Mouse (Mus musculus) adipocyte (in vitro differentiated cells): ENCODE measurements around the gene Snrnp35.
"Not testable (repeated sequence)": the region's sequence is repeated elsewhere in the genome, so short reads cannot be mapped to it uniquely, and the experiment has no call there.

Experiments used
- DNase-seq: peaks from one replicate; pipeline ENCODE4 v3.0.0-alpha.2; 2016; ENCODE audit warnings: low spot score

Gene Snrnp35

DNA sequence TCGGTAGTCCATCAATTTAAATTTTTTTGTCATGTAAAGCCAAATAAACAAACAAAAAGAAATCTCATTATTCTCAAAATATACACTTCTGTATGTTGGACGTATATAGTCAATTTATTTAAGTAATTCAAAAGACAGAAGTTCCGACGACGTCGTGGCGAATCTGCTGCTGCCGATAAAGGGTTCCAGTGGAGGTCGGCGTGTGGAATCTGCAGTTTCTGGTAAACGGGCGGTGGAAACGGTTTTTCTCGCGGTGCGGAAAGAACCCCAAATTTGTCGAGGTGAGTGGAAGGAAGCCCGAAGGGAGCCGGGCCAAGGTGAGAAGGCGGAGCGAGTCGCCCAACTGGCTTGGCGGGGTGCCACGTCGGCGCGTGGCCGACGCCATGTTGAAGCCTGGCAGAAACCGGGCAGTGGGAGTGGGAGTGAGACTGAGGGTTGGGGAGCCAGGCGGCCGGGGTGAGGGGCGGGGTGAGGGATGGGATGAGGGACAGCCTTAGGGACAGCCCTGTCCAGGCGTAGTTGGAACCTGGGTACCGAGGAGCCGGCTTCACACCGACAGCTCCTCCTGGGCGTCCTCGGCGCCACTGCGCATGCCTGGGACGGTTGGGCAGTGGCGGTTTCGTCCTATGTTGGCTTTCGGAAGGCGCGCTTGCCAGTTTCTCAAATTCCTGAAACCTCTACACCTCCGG is at the start of gene Snrnp35:
Gene Snrnp35 (plus strand): TSS at position 169 of the 689 bp plus-strand sequence.
- DNase-seq, result peak; percentile 97

DNA sequence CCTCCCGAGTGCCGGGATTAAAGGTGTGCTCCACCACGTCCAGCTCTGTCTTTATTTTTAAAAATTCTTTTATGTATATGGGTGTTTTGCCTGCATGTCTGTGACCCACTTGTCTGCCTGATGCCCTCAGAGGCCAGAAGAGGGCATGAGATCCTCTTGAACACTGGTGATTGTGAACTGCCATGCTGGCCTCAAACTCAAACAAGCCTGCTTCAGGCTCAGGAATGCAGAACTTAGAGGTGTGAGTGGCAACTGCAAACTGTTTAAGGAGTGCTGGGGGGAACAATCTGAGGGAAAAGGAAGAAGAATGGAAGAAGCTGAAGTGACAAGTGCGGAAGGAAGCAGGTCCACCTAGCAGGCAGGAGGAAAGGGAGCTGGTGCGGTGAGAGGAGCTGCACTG is 44.7 kb upstream of the Snrnp35 start:
- DNase-seq, result peak; percentile 70

DNA sequence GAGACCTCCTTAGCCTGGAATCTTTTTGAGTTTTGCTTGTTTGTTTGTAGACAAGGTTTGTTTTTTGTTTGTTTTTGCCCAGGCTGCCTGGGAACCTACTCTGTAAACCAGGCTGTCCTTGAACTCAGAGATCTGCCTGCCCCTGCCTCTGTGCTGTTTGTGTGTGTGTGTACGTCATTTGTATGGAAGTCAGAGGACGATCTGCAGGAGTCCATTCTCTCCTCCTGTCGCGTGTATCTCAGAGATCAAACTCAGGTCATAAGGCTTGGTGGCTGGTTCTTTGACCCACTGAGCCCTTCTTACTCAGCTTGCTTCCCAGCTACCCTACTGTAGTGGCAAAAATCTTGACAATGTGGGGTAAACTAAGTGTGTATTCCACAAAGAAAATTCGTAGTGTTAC is 44.2 kb upstream of the Snrnp35 start:
- no peak for DNase-seq

DNA sequence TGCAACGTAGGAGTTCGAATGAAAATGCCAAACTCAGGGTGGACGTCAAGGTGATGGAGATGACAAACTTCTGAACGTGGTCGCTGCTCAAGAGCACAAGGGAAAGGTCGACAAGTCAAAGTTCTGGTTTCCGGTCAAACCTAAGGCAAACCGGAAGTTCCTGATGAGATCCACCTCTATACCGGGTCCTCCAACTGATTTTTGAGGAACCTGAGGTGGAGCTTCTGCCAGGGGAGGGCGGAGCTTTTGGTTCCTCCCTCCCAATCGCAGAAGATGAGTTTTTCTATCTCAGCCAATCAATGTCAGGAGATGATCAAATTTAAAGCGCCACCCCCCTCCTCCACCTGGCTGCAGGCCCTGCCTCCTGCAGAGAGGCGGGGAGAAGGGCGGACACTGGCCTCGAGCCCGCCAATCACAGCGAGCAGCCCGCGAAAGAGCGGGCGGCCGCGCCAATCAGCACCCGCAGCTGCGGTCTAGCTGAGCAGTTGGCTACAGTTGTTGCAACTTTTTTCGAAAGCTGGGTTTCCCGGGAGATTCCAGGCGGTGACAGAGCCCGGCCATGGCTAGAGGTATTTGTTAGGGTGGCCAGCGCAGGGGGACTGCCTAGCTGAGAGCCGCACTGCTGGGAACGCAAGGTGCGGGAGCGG is 43.4 kb upstream of the Snrnp35 start, which contains the start of gene Kmt5a:
Gene Kmt5a (plus strand): TSS at position 484 of the 647 bp plus-strand sequence.
- DNase-seq, result peak; percentile 96

DNA sequence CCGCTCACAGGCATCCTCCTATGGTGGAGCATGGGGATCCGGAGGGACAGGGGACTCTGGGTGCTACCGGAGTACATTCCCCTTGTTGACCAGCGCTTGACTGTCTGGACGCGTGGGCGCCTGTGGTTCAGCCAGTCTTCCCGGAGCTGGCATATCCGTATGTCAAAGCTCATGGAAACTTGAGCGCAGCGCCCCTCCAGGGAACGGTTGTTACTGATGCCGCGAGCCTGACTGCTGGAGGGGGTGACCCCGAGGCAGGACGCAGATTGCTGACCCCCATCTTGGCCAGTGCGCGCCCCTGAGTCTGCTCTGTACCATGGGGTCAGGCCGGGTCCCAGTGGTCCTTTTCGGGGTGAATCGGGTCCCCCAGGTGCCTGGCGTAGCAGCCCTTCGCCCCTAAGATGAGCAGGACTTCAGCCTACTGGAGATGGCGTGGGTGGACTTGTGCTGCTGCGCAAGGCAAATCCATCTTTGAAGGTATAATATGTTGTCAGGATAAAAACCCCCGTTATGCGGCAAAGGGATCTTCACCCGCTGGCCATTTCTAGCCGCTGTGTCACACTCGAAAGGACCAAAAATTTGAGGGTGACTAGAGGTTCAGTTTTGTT is 42.7 kb upstream of the Snrnp35 start:
- DNase-seq, result no peak

DNA sequence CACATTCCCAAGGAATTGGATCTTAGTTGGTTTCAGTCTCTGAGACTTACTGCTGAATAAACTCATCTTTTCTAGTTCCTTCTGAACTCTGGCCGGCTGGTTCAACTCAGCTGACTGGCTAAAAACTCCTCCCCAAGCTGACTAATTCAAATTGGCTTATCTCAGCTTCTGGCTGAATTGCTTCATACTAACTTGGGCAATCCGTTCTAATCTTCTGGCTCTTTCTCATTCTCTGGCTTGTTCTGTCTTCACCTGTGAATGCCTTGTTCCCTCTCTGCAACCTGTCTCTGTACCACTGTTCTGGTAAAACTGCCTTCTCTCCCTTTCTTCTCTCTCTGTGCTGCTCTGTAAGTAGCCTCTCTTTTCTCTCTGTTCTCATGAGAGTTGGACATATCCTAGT is 40.3 kb upstream of the Snrnp35 start:
- DNase-seq, result peak; percentile 63

DNA sequence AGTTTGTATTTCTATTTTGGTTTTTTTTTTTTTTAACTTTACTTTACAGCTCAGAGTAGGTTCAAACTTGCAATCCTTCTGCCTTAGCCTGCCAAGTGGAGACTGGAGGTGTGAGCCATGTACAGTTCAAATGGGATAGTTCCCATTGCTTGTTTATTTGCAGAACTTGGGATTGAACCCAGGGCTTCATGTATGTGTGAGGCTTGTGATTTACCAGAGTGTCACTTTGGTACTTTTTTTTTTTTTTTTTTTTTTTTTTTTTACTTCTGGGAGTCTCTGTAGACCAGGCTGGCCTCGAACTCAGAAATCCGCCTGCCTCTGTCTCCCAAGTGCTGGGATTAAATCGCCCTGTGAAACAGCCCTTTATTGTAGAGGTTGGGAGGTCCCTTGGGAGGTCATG is 38.7 kb upstream of the Snrnp35 start:
- no peak for DNase-seq

DNA sequence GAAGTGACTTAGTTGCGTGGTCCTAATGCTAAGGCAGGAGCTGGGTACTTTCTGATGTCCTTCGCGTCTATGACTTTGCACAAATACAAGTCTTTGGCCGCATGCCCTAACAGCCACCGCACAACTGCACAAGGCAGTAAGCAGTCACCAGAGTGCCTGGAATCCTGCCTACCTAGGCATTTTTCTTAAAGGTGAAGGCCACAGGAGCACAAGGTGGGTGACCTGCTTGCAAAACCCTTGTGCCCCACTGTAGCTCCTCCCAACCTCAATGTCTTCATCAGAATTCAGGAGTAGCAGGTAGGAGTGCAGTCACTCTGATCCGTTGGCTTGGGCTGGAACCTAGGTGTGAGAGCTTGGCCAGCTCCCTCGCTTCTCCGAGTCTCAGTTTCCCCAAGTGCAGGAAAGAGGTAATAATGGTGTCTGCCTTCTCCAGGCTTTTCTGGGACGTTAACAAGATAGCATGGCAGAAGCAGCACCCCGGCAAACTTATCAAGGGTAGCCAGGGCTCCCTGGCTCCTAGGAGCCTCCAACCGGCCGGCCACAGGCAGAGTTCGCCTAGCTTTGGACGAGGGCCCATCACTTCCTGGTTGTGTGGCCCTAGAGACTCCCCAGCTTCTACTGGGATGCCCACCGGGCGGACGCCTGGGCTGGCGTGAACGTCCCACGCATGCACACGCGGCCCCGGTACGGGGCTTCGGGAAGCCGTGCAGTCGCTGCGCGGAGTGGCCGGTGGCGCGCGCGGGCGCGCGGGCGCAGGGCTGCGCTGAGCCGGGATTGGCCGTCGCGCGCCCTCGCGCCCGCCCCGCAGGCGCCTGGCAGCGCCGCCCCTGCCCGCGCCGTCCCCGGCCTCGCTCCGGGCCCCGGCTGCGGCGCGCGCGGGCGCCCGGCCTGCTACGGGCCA is 38.0 kb upstream of the Snrnp35 start:
- DNase-seq, result peak; percentile 65

DNA sequence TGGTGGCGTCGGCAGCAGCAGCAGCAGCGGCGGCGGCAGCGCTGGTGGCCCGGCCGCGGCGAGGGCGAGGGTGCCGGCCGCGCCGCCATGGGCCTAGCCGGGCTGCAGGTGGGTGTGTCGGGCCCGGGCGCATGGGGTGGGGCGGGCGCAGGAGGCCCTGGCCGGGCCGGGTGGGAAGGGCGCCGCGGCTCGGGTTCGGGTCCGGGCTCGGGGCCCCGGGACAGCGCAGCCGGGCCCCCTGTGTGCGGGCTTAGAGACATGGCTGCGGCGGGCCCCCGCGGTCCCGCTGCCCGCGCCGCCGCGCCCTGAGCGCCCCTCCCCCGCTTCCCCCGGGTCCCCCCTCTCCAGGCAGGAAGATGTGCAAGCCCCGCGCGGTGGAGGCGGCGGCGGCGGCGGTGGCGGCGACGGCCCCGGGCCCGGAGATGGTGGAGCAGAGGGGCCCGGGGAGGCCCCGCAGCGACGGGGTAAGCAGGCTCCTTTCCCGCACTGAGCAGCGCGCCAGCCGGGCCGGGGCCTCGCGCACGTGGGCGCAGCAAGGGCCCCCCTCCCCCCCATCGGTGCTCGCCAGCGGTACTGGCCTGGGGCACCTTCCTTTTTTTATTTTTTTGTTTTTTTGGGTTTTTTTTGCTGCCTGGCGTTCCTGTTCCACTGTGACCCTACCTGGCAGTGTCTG is 37.2 kb upstream of the Snrnp35 start:
- DNase-seq, result no peak

DNA sequence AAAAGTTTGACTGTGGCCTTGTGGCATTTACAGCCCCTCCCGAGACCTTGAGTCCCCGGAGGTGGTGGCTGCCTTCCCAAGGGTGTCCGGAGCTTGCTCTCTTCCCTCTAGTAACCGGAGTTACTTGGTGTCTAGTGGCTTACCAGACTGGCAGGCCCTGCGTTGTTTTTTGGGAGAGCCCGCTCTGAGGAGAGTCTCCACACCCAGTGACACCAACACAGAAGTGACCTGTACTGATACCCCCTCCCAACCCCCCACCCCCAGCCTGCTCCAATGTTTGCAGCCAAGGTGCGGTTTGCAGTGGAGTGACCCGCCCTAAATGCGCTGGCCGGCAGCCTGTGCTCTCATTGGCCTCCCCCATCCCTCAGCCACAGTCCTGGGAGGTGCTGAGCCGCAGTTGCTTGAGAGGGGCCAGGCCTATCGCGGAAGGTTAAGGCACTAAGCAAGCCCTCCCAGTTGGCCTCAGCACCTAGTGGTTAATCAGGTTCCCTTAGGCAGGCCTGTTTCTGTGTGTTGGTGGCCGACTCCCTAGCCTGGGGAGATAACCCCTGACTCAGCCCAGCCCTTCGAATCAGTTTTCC is 36.5 kb upstream of the Snrnp35 start:
- peak; percentile 76 for DNase-seq

DNA sequence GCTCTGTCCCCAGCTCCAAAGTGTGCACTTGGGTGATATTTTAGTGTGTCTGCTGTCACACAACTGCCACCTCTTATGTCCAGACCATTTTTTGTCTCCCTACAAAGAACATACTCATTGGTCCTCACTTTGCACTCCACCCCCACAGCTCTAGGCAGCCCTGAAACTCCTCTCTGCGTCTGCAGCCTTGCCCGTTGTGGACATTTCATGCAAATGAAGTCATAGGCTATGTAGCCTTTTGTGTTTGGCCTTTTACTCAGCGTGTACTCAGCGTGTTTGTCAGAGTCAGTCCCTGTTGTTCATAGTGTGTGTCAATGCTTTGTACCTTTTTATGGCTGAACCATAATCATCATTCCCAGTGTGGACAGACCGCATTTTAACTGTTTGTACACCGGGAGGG is 33.4 kb upstream of the Snrnp35 start:
- no peak for DNase-seq

DNA sequence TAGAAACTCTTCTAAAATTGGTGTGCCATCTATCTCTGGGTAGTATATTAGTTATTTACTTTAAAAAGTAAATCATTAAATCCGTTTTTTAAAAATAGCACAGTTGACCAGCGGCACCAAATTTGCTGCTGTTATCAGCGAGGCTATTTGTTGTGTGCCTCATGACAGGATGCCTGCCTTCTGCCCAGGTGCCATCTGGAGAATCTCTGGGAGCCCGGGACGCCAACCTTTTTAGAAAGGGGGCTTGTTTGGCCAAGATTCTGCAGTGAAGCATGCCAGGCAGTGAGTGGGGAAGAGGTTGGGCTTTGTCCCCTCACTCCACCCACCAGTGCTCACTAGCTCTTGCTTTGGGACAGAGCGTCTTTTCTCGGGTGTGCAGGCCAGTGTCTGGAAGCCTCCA is 32.9 kb upstream of the Snrnp35 start:
- no peak for DNase-seq

DNA sequence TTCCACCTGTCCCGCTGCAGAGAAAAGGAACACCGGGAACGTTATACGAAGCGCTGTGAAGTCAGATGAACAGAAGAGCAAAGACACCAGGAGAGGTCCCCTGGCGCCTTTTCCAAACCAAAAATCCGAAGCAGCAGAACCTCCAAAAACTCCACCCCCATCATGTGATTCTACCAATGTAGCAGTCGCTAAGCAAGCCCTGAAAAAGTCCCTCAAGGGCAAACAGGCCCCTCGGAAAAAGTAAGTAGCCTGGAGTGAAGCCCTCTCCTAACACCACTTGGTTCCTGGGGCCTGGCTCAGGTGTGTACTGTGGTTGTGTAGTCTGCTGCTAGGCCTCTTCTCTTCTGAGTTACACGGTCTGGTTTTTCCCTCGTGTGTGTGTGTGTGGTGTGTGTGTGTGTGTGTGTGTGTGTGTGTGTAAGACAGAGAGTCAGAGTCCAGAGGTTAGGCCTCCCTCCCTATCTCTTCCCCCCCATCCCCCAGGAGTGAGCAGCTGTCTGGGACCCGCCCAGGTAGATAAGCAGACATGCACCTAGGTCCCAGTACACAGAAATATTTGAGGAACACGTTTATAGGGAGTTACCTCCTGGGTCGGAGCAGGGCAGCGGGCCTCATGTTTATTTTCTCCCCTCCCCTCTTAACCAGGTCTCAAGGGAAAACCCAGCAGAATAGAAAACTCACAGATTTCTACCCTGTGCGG is 32.1 kb upstream of the Snrnp35 start:
- DNase-seq, result no peak

DNA sequence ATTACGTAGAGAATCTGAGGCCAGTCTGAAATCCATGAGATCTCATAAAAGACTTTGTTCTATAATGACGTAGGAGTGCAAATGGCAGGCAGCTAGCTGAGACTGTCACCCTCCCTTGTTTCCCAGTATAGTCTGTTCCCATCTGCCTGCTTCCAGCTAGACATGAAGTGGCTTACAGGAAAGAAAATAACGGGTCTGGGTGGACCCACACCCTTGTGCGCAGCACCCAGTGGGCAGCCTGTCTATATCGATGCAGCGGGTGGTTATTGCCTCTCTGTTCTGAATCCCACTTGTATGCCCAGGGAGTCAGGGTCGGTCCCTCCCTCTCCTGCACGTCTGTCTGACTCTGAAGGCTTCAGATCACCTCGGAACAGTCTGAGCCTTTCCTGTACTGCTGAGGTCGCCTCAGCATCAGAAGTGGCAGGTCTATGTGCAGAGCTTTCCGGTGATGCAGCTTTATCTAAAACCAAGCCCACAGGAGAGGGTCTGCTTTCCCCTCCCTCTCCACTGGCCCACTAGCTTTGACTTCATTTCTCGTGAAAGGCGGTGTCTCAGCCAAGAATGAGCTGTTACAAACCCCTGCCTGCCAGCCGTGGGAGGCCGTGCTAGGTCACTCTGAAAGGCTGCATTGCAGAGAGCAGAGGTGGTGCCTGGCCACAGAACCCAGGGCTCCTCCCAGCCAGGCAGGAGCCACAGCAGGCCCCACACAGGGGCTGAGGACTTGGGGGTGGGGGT is 30.3 kb upstream of the Snrnp35 start:
- no peak for DNase-seq

DNA sequence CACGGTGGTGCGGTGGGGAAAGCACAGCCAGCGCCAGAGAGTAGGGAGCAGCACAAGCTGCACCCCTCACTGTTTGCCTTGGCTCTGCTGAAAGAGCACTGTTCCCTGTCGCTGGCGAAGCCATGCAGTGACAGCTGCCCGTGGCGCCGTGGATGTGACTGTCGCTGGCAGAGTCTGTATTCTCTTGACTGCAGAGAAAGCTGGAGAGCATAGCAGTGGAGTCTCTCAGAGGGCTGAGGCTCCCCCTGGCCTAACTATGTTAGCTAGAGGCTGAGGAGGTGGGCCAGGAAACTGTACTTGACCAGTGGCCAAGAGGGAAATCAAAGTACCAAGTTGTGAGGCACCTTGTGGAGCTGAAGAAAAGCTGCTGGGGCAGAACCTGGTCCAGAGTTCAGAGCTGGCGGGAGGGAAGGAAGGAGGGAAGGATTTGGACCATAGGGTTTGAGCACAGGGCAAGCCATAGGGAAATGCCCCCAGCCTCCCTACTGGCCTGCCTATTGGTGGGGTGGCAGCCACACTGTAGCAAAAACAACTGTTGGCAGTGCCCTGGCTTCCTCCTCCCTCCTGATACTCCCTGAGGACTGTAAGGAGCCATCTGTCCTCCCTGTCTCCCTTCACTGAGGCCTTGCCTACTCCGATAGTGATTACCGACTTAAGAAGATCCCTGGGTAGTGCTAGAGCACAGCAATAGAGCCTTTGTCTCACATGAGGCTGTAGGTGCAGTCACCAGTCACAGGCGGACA is 29.4 kb upstream of the Snrnp35 start:
- no peak for DNase-seq

DNA sequence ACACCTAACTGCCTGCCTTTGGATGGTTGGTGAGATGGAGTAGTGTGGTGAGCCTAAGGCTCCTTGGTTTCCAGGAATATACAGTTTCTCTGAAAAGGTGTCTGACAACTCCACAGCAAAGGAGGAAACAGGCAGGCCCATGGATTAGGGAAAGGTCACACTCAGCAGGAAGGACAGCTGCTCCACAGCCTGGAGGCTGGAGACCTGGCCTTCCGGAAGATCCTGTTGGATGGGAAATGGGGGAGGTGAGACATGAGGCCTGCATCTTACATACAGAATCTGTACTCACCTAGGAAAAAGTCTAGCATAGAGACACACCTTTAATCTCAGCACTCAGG is 28.9 kb upstream of the Snrnp35 start:
- no peak for DNase-seq

DNA sequence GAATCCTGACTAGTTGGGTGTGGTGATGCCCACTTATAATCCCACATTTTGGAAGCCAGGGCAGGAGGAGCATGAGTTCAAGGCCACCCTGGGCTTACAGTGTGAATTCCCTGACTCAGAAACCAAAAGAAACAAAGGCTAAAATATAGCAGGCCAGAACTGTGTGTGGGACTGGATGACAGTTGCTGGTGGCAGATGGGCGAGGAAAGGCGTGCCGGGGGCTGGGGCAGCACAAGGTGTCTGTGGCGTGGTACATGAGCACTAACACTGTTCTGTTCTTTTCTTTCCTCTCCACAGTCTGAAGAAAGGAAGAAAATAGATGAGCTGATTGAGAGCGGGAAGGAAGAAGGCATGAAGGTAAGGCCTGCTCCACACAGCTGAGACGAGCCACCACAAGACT is 26.2 kb upstream of the Snrnp35 start:
- no peak for DNase-seq

DNA sequence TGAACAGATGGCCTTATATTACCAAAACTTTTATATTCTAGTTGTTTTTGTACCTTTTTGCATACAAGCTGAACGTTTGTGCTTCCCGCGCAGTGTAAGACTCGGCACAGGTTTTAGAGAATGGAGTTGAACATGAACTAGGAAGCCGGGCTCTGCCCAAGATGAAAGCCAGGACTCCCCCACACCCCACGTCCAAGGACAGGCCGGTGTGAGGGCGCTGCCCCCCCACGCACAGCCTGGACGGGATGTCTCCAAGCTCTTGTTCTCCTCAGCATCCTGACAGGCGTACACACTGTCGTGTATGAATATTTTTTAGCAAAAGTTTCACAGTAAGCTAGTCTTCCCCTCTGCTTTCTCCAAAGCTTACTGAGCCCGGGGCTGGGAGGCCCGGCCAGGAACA is 22.0 kb upstream of the Snrnp35 start:
- DNase-seq, result not testable (repeated sequence)

DNA sequence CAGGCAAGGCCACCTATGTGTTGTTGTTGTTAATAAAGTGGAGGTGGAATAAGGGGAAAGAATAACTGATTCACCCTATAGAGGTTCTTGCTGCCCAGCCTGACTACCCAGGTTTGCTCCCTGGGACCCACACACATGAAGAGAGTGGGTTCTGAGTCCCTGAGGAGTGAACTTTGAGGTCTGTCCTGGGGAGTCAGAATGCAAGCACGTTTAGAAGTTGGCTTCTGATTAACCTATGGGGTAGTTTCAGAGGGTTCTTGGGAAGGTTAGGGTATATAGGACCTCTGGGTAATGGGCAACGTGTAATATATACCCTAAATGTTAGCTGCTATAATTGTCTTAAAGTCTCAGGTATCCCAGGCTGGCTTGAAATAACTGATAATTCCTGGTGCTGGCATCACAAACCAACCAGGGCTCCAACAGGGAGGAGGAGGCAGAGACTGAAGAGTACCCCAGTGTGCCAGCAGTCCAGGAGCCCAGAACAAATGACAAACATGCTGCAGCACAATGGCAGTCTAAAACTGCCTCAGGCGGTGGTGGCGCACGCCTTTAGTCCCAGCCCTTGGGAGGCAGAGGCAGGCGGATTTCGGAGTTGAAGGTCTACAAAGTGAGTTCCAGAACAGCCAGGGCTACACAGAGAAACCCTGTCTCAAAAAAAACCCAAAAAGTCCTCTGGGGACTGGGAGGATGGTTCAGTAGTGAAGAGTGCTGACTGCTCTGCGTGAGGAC is 20.5 kb upstream of the Snrnp35 start:
- DNase-seq, result no peak
